Mouse (Mus musculus) erythroblast, embryonic 14.5 days (primary cell): ENCODE data around the gene Fam187b.

Source experiments
- GATA1 ChIP-seq: IDR thresholded peaks from 2 replicates; pipeline ENCODE4 v1.6.1; 2012; ENCODE audit warnings: low read length, inconsistent platforms, mixed read lengths
- TAL1 ChIP-seq: IDR thresholded peaks from 3 replicates; pipeline ENCODE4 v1.6.1; 2012; ENCODE audit warnings: low read length, inconsistent platforms, mixed read lengths

DNA sequence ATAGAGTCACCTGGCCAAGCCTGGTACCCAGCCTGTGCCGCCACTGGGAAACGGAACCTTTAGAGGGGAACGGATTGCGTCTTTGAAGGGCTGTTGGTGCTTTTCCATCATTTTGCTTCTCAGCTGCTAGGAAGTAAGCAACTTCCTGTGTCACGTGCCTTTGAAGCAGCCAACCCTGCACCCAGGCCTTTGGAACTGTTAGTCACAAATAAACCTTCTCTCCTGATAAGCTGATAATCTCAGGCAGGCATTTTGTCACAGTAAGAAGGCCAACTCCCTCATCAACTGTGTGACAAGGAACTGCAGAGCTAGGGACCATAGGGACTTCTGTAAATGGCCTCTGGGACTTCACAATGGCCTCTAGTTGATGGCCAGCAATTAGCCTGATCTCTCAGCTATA is 18.6 kb downstream of the Fam187b start:
- TF ChIP-seq GATA1 (no peak), TAL1 (no peak)
